Mouse (Mus musculus): ENCODE measurements around the gene Ildr1. TPM values are rescaled to one million over a fixed set of nuclear protein-coding genes. Genes with fewer than 3 reads are reported as not detected.

Gene Ildr1
- polyA plus RNA-seq, 1 experiment, result 43.2 TPM

- DNase-seq (ENCODE audit: low spot score), result no peak
These were observed 77.5 kb downstream of the Ildr1 start for GRCm38 (mm10) chr16:36771244-36771643.

- DNase-seq (ENCODE audit: low spot score), result no peak
These were observed 77.9 kb downstream of the Ildr1 start for GRCm38 (mm10) chr16:36771703-36772102.

GRCm38 (mm10) chr16:36772996-36773395, 79.2 kb downstream of the Ildr1 start:
- DNase-seq (ENCODE audit: low spot score), result no peak

DNA sequence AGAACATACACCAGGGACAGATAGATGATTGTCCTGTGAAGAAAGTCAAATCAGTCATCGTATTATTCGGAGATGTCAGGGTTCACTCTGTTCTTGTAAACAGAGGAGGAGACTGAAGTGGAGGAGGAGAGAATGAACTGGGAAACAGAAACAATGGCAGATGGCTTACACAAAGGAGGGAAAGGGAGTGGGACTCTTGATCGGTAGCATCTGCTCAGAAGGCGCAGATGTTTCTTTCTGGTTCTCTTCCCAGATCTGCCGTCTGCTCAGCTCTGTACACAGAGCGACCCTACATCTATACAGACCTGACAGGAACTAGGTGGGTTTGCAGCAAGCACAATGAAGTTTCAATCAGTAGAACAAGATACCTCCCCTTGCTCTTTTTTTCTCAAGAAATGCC, 81.9 kb downstream of the Ildr1 start:
- no peak for DNase-seq (ENCODE audit: low spot score)

Other genes with a start within 250 kb of the Ildr1 start
- 0.23 TPM in 1 of 2 replicates, not detected in the other for gene Stfa3, start 238.6 kb upstream of the Ildr1 start, polyA plus RNA-seq (2012; rRNA removed)
- gene Casr, start 131.8 kb upstream of the Ildr1 start, polyA plus RNA-seq (2012; rRNA removed), result 0.01 and 0.06 TPM in 2 replicates
- gene Cd86, start 27.9 kb upstream of the Ildr1 start, polyA plus RNA-seq (2012; rRNA removed), result 3.9 and 5.1 TPM in 2 replicates
- 1.6 and 6.5 TPM in 2 replicates for gene Slc15a2, start 91.0 kb downstream of the Ildr1 start, polyA plus RNA-seq (2012; rRNA removed)
- 17.0 and 17.2 TPM in 2 replicates for gene Iqcb1, start 134.4 kb downstream of the Ildr1 start, polyA plus RNA-seq (2012; rRNA removed)
- gene Eaf2, start 181.0 kb downstream of the Ildr1 start, polyA plus RNA-seq (2012; rRNA removed), result 6.3 and 7.0 TPM in 2 replicates
- 55.2 and 61.2 TPM in 2 replicates for gene Golgb1, start 181.2 kb downstream of the Ildr1 start, polyA plus RNA-seq (2012; rRNA removed)
- 13.8 and 14.3 TPM in 2 replicates for gene Hcls1, start 241.0 kb downstream of the Ildr1 start, polyA plus RNA-seq (2012; rRNA removed)

Measured in urinary bladder, adult 2 months (tissue).